Mouse (Mus musculus) granulocyte monocyte progenitor cell, adult 5-6 weeks (primary cell): ENCODE measurements around the gene Slc35b1. TPM values are rescaled to one million over a fixed set of nuclear protein-coding genes. Genes with fewer than 3 reads are reported as not detected.

Experiments used
- ATAC-seq: replicated peaks from 2 replicates; pipeline ENCODE4 v1.8.0; 2016; ENCODE audit warnings: mild to moderate bottlenecking, moderate TSS enrichment, inconsistent platforms; ENCODE audit not compliant: poor library complexity, severe bottlenecking
- total RNA-seq, 2 experiments: library from RNA; stranded (forward) in 1 of 2; stranded (reverse) in 1 of 2; fragments of 200-712, 200-1000 nt in 1 of 2; fragments of >200 nt in 1 of 2; fragmentation: Nextera tagmentation in 1 of 2; gene quantifications; 2 replicates each; pipeline ENCODE4 v1.2.3; 2014 to 2017

The Slc35b1 gene
- total RNA-seq, 2 experiments from 2014 or later, result 66.6 to 85.1 TPM

DNA sequence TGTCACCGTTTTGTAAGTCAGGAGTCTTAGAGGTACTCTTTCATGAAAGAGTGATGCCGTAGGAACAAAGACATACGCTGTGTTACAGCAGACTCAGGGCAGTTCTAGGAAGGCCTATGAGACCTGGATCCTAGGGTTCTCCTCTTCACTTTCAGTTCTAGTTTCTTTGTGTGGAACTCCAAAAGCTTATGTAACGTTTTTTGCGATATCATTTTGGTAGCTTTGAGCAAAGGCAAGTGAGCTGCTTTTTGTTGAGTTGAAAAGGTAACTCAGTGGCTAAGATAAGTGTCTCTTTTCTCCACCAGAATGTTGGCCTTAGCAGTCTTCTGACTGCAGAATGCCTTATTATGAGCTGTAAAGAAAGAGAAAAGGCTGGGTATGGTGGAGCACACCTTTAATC, 32.8 kb downstream of the Slc35b1 start:
- ATAC-seq, result no peak

DNA sequence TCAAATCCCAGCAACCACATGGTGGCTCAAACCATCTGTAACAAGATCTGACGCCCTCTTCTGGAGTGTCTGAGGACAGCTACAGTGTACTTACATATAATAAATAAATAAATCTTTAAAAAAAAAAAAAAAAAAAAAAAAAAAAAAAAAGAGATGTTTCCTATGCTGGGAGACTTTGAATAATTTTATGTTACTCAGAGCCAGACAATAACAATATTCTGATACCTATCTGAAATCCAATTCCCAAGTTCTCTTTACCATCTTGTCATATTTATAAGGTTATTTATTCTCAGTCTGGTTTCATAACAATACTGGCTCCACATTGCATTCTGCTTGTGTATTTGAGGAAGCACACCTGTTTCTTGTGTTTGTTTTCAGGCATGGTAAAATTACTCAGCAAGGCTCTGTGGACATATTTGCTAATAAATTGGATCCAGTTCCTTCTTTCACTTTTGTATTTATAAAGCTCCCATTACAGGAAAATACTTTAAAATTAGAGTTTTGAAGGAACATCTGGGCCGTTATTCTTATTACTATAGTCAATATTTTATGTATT, 36.5 kb downstream of the Slc35b1 start:
- 0 out of 2 replicates have a peak, but pooled peaks have one; percentile 33 for ATAC-seq

DNA sequence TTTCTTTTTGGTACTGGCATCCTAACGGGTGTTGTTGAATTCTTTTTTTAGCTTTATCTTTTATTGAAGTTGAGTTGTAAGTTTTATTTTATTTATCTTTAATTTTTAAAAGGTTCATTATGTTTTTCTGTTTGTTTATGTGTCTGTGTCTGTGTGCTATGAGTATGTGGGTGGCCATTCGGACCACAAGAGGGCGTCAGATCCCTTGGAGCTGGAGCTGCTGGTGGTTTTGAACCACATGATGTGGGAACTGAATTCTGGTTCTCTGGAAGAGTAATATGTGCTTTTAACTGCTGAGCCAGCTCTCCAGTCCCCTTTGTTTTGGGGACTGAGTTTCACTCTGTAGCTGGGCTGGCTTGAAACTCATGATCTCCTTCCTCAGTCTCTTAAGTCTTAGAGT, 39.0 kb downstream of the Slc35b1 start:
- peak; percentile 22; the same call in 1 of the 2 replicates for ATAC-seq

DNA sequence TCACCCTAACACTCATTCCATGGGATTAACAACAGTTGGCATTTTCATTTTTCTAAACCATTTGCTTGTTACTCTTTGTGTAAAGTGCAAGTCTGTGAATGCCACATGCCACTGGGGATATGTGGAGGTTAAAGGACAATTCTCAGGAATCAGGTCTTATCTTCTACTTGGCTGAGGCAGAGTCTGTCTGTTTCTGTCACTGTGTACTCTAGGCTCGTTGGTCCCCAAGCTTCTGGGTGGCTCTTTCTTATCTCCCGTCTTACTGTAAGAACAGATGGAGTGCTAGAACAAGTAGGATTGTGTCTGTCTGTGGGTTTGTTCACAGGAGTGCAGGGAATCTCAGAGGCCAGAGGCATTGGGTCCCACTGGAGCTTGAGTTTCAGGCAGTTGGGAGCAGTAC, 46.9 kb downstream of the Slc35b1 start:
- ATAC-seq, result no peak

DNA sequence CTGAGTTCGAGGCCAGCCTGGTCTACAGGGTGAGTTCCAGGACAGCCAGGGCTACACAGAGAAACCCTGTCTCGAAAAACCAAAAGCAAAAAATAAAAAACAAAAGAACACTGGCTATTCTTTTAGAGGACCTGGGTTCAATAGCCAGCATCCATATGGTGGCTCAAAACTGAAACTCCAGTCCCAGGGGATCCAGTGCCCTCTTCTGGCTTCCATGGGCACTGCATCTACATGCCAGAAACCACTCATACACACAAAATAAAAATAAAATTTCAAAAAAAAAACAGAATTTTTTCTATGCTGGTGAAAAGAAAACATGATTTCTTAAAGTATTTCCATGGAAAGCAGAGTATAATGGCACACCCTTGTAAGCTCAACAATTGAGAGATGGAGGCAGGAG, 47.7 kb downstream of the Slc35b1 start:
- 0 out of 2 replicates have a peak, but pooled peaks have one; percentile 46 for ATAC-seq

Other genes starting within 250 kb of the Slc35b1 start
- not detected in 2 replicates for gene Dlx4, start 238.4 kb upstream of the Slc35b1 start, total RNA-seq (2014; fragmentation: Nextera tagmentation)
- not detected in 2 replicates for gene Dlx4, start 238.4 kb upstream of the Slc35b1 start, total RNA-seq (2017)
- gene Tac4, start 123.2 kb upstream of the Slc35b1 start, total RNA-seq (2014; fragmentation: Nextera tagmentation), result not detected in 2 replicates
- not detected in 2 replicates for gene Tac4, start 123.2 kb upstream of the Slc35b1 start, total RNA-seq (2017)
- 75.0 and 78.0 TPM in 2 replicates for gene Kat7, start 74.4 kb upstream of the Slc35b1 start, total RNA-seq (2014; fragmentation: Nextera tagmentation)
- gene Kat7, start 74.4 kb upstream of the Slc35b1 start, total RNA-seq (2017), result 71.7 and 77.2 TPM in 2 replicates
- gene Fam117a, start 47.7 kb upstream of the Slc35b1 start, total RNA-seq (2014; fragmentation: Nextera tagmentation), result 127 and 147 TPM in 2 replicates
- gene Fam117a, start 47.7 kb upstream of the Slc35b1 start, total RNA-seq (2017), result 90.2 and 90.8 TPM in 2 replicates
- 80.9 and 94.8 TPM in 2 replicates for gene Spop, start 29.4 kb downstream of the Slc35b1 start, total RNA-seq (2014; fragmentation: Nextera tagmentation)
- gene Spop, start 29.4 kb downstream of the Slc35b1 start, total RNA-seq (2017), result 65.8 and 70.6 TPM in 2 replicates
- not detected in 2 replicates for gene Nxph3, start 129.9 kb downstream of the Slc35b1 start, total RNA-seq (2014; fragmentation: Nextera tagmentation)
- not detected in 2 replicates for gene Nxph3, start 129.9 kb downstream of the Slc35b1 start, total RNA-seq (2017)
- gene Ngfr, start 203.0 kb downstream of the Slc35b1 start, total RNA-seq (2014; fragmentation: Nextera tagmentation), result not detected in 2 replicates
- not detected in 2 replicates for gene Ngfr, start 203.0 kb downstream of the Slc35b1 start, total RNA-seq (2017)